Mouse (Mus musculus) retina, adult 2 months (tissue): ENCODE data around the gene Foxa3.

Source experiments
- DNase-seq: peaks from one replicate; pipeline ENCODE4 v3.0.0-alpha.2; 2012; ENCODE audit warnings: low read depth, low spot score

The Foxa3 gene

GRCm38 (mm10) chr7:19000421-19000820, 22.9 kb downstream of the Foxa3 start:
- DNase-seq = no peak

- no peak for DNase-seq
These were observed 24.5 kb downstream of the Foxa3 start for GRCm38 (mm10) chr7:18998835-18999234.

- DNase-seq = no peak
These were observed 30.3 kb downstream of the Foxa3 start for GRCm38 (mm10) chr7:18993036-18993435.

- no peak for DNase-seq
These were observed 31.1 kb downstream of the Foxa3 start for GRCm38 (mm10) chr7:18992294-18992675.

- DNase-seq = no peak
These were observed 31.6 kb downstream of the Foxa3 start for GRCm38 (mm10) chr7:18991660-18992293.

- peak; percentile 100 for DNase-seq
These were observed 32.6 kb downstream of the Foxa3 start, which contains the start of gene Mypop for GRCm38 (mm10) chr7:18990601-18991295. Gene Mypop, plus strand, starts transcription at chr7:18991245.

- no peak for DNase-seq
These were observed 33.3 kb downstream of the Foxa3 start for GRCm38 (mm10) chr7:18989995-18990394.

- no peak for DNase-seq
These were observed 34.6 kb downstream of the Foxa3 start for GRCm38 (mm10) chr7:18988780-18989179.

- no peak for DNase-seq
These were observed 35.6 kb downstream of the Foxa3 start for GRCm38 (mm10) chr7:18987747-18988146.

- no peak for DNase-seq
These were observed 36.2 kb downstream of the Foxa3 start, which contains the start of gene Nanos2 for GRCm38 (mm10) chr7:18987100-18987499. Gene Nanos2, plus strand, starts transcription at chr7:18987400.

GRCm38 (mm10) chr7:18986503-18986902, 36.8 kb downstream of the Foxa3 start:
- no peak for DNase-seq

GRCm38 (mm10) chr7:18978381-18978780, 45.0 kb downstream of the Foxa3 start:
- DNase-seq = no peak

- DNase-seq = no peak
These were observed 52.4 kb downstream of the Foxa3 start for GRCm38 (mm10) chr7:18970956-18971355.

GRCm38 (mm10) chr7:18967603-18968002, 55.7 kb downstream of the Foxa3 start:
- no peak for DNase-seq

- no peak for DNase-seq
These were observed 58.0 kb downstream of the Foxa3 start for GRCm38 (mm10) chr7:18965312-18965711.

- DNase-seq = no peak
These were observed 60.0 kb downstream of the Foxa3 start for GRCm38 (mm10) chr7:18963294-18963843.
